Mouse (Mus musculus): ENCODE measurements at regions not wholly inside any gene's neighbourhood (a gene's known extent, or its start where the extent isn't known, plus 50 kb on each side); places are given as distances from the start of the nearest gene placed in this dataset.

DNA sequence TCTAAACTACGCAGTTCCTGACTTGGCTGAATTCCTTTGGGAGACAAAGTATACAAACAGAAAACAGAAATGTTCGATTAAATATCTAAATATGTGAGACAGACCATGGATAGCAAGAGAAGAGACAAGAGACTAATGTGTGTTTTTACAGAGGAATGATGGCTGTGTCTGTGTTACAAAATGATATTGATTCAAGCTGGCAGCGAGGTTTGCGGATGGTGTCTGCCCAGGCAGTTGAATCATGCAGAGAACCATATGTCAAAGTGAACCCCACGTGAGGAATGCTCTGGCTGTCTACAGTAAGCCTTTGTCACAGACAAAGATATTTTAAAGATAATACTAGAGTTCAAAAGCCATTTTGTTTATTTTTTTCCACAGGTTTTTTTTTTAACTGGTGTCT lies 320.2 kb downstream of the Grxcr1 start:
- TF ChIP-seq ZNF384 (IDR thresholded peaks at IDR 0.05; ENCODE audit: low read depth, low read length) (no peak), HCFC1 (IDR thresholded peaks at IDR 0.05; ENCODE audit: borderline replicate concordance, insufficient read depth, low read length) (no peak), CHD2 (IDR thresholded peaks at IDR 0.05; ENCODE audit: low read depth, low read length) (no peak), ZC3H11A (IDR thresholded peaks at IDR 0.05; ENCODE audit: borderline replicate concordance, low read depth, low read length) (no peak), MAFK (IDR thresholded peaks at IDR 0.05; ENCODE audit: insufficient read depth, low read depth, low read length) (no peak)

Measured in ES-E14 (cell line).